Mouse (Mus musculus): ENCODE measurements around the gene Gm10563. TPM values are rescaled to one million over a fixed set of nuclear protein-coding genes. Genes with fewer than 3 reads are reported as not detected.
"Not testable (repeated sequence)": the region's sequence is repeated elsewhere in the genome, so short reads cannot be mapped to it uniquely, and the experiment has no call there.

Gm10563 gene
- total RNA-seq, 4 experiments from 2014 or later: not detected

- DNase-seq (ENCODE audit: low spot score in 2 of 2): no peak
Measured at GRCm38 (mm10) chr4:155598536-155598935, 46.7 kb downstream of the Gm10563 start.

GRCm38 (mm10) chr4:155596606-155597005, 48.6 kb downstream of the Gm10563 start:
- no peak for DNase-seq (ENCODE audit: low spot score in 2 of 2)

GRCm38 (mm10) chr4:155595777-155596176, 49.4 kb downstream of the Gm10563 start:
- no peak for DNase-seq (ENCODE audit: low spot score in 2 of 2)

- DNase-seq (ENCODE audit: low spot score in 2 of 2): no peak
Measured at GRCm38 (mm10) chr4:155593780-155594179, 51.4 kb downstream of the Gm10563 start.

- DNase-seq (ENCODE audit: low spot score in 2 of 2): no peak
Measured at GRCm38 (mm10) chr4:155591012-155591719, 54.0 kb downstream of the Gm10563 start.

GRCm38 (mm10) chr4:155589356-155589755, 55.9 kb downstream of the Gm10563 start:
- no peak for DNase-seq (ENCODE audit: low spot score in 2 of 2)

- no peak for DNase-seq (ENCODE audit: low spot score in 2 of 2)
Measured at GRCm38 (mm10) chr4:155582279-155582905, 62.8 kb downstream of the Gm10563 start.

GRCm38 (mm10) chr4:155580420-155580819, 64.8 kb downstream of the Gm10563 start:
- no peak for DNase-seq (ENCODE audit: low spot score in 2 of 2)

- DNase-seq (ENCODE audit: low spot score in 2 of 2): peak; percentile 74 to 79
Measured at GRCm38 (mm10) chr4:155578336-155579125, 66.7 kb downstream of the Gm10563 start.

GRCm38 (mm10) chr4:155577741-155578140, 67.5 kb downstream of the Gm10563 start:
- no peak for DNase-seq (ENCODE audit: low spot score in 2 of 2)

GRCm38 (mm10) chr4:155577132-155577531, 68.1 kb downstream of the Gm10563 start:
- DNase-seq (ENCODE audit: low spot score in 2 of 2): peak in 1 of 2 experiments; percentile 28

GRCm38 (mm10) chr4:155575521-155575920, 69.7 kb downstream of the Gm10563 start:
- DNase-seq (ENCODE audit: low spot score in 2 of 2): no peak

- no peak for DNase-seq (ENCODE audit: low spot score in 2 of 2)
Measured at GRCm38 (mm10) chr4:155574931-155575330, 70.3 kb downstream of the Gm10563 start.

- no peak for DNase-seq (ENCODE audit: low spot score in 2 of 2)
Measured at GRCm38 (mm10) chr4:155573876-155574275, 71.3 kb downstream of the Gm10563 start.

- no peak for DNase-seq (ENCODE audit: low spot score in 2 of 2)
Measured at GRCm38 (mm10) chr4:155573155-155573554, 72.1 kb downstream of the Gm10563 start.

GRCm38 (mm10) chr4:155571442-155571841, 73.8 kb downstream of the Gm10563 start:
- no peak for DNase-seq (ENCODE audit: low spot score in 2 of 2)

- not testable (repeated sequence) for DNase-seq (ENCODE audit: low spot score in 2 of 2)
Measured at GRCm38 (mm10) chr4:155570315-155570714, 74.9 kb downstream of the Gm10563 start.

- DNase-seq (ENCODE audit: low spot score in 2 of 2): no peak
Measured at GRCm38 (mm10) chr4:155569818-155570217, 75.4 kb downstream of the Gm10563 start.

- DNase-seq (ENCODE audit: low spot score in 2 of 2): no peak
Measured at GRCm38 (mm10) chr4:155568632-155569370, 76.4 kb downstream of the Gm10563 start.

GRCm38 (mm10) chr4:155568170-155568569, 77.0 kb downstream of the Gm10563 start:
- no peak for DNase-seq (ENCODE audit: low spot score in 2 of 2)

- no peak for DNase-seq (ENCODE audit: low spot score in 2 of 2)
Measured at GRCm38 (mm10) chr4:155566555-155566954, 78.7 kb downstream of the Gm10563 start.

Data from gastrocnemius, adult 8-10 months (tissue).